Mouse (Mus musculus) heart, adult 2 months (tissue): ENCODE measurements around the gene Sytl2. TPM values are rescaled to one million over a fixed set of nuclear protein-coding genes. Genes with fewer than 3 reads are reported as not detected.

Experiments
- DNase-seq, 2 experiments: peaks; one replicate each; pipeline ENCODE4 v3.0.0; 2021
- H3K27ac ChIP-seq: fragments of 200-600 bp; 2 replicates; pipeline ENCODE4 v1.8.1; 2022
- H3K27me3 ChIP-seq: fragments of 200-500 bp; 2 replicates; pipeline ENCODE4 v1.6.1; 2012; ENCODE audit warnings: mild to moderate bottlenecking, low read length, inconsistent platforms, mixed read lengths; ENCODE audit not compliant: control insufficient read depth, insufficient read depth
- H3K36me3 ChIP-seq: fragments of 200-500 bp; 2 replicates; pipeline ENCODE4 v1.6.1; 2012; ENCODE audit warnings: low read length, inconsistent platforms; ENCODE audit not compliant: control insufficient read depth, insufficient read depth
- H3K4me1 ChIP-seq: fragments of 200-500 bp; 2 replicates; pipeline ENCODE4 v1.6.1; 2011; ENCODE audit warnings: low read length; ENCODE audit not compliant: control insufficient read depth, insufficient read depth
- H3K4me3 ChIP-seq: fragments of 200-600 bp; 2 replicates; pipeline ENCODE4 v1.8.1; 2022
- H3K79me2 ChIP-seq: fragments of 200-500 bp; replicated peaks from 2 replicates; pipeline ENCODE4 v1.6.1; 2012; ENCODE audit warnings: mild to moderate bottlenecking, inconsistent platforms, low read length, moderate library complexity, mixed read lengths; ENCODE audit not compliant: control insufficient read depth, insufficient read depth
- H3K9ac ChIP-seq: fragments of 200-500 bp; 2 replicates; pipeline ENCODE4 v1.6.1; 2012; ENCODE audit warnings: low read depth, mild to moderate bottlenecking, control low read depth, inconsistent platforms, low read length, mixed read lengths
- CTCF ChIP-seq: fragments of 200-600 bp; IDR thresholded peaks from 2 replicates; pipeline ENCODE4 v1.8.1; 2022; ENCODE audit warnings: antibody characterized with exemption, mild to moderate bottlenecking, moderate library complexity
- EP300 ChIP-seq: fragments of 200-500 bp; IDR thresholded peaks from 2 replicates; pipeline ENCODE4 v1.6.1; 2011; ENCODE audit warnings: low read depth, low read length, control low read depth; ENCODE audit not compliant: insufficient read depth
- POLR2A ChIP-seq: fragments of 200-500 bp; IDR thresholded peaks from 2 replicates; pipeline ENCODE4 v1.6.1; 2011; ENCODE audit warnings: mild to moderate bottlenecking, low read depth, low read length, control low read depth; ENCODE audit not compliant: insufficient read depth
- WGBS: fragments of 180-500 bp; shearing (Covaris S2); methylation state at CpG from one replicate; pipeline ENCODE4 v1.1.7; 2018; 5-methylcytosine and 5-hydroxymethylcytosine counted together
- intact Hi-C: fragments of 180-260 bp; cut with DNase I; formaldehyde crosslinking; loops from one replicate; pipeline ENCODE4 v1.15.1; 2025
- polyA plus RNA-seq: library from polyadenylated mRNA; depleted of rRNA; stranded (reverse); fragments of >200 nt; gene quantifications from 2 replicates; pipeline ENCODE4 v1.2.3, GENCODE M21; 2012
- total RNA-seq, 2 experiments: library from RNA; stranded (reverse); gene quantifications; 2 replicates each; pipeline ENCODE4 v1.2.3; 2021

The Sytl2 gene
- total and polyA plus RNA-seq, 3 experiments: 2.1 to 3.8 (median 3.3) TPM

DNA sequence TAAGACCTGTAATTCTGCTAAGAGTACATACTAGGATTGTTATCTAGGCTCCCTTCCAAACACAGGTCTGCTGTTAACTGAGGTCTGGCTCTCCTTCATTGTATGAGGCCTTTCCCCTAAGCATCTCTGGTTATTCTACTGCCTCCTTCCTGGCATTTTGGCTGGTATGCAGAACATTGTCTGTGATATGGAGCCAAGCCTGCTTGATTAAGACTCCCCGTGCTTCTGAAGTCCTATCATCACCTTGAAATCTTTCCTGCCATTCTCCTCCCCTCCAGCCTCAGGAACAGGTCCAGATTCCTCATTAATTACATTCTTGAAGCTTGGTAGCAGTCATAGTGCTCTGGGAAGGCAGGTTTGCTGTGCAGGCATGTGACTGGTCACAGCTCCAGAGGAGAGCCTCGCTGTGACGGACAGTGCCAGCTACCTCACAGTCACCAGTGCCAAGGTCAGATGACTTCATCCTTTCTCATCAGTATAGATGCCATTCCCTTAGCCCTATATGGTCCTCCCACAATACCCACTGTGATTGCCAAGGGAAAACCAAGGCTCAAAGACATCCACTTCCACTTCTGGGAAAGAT is 30.5 kb downstream of the Sytl2 start:
- H3K27me3 ChIP-seq: no peaks in the 10 kb centered on the region
- no peak overlapping the region for H3K9ac ChIP-seq
- no peak for TF ChIP-seq POLR2A
- no peak for TF ChIP-seq CTCF
- TF ChIP-seq EP300: no peak
- intact Hi-C loops: no loop called here
- no peak overlapping the region for H3K27ac ChIP-seq
- no peak for DNase-seq
- 54% methylated on average over 3 of the region's 3 CpGs for WGBS
- no peaks in the 10 kb centered on the region; the same call in 1 of the 2 replicates for H3K4me1 ChIP-seq
- no peak overlapping the region for H3K4me3 ChIP-seq
- H3K36me3 ChIP-seq: no peaks in the 10 kb centered on the region
- H3K79me2 ChIP-seq: no peaks in the 10 kb centered on the region

DNA sequence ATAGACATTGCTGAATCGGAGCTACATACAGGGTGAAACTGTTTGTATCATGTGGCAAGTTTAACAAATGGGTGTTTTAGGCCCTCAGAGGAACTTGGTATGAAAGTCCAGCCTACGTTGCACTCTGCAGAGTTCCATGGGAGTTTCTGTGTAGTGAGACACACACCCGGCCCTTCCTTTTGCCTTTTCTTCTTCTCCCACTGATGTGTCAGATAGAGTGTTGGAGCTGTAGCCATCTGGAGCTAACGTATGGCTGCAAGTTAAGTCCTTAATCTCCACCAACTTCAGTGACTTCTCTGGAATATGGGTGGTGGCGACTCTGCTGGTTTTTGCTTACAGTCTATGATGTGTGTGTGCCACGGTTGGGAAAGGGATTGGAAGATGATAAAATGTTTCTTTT is 32.3 kb downstream of the Sytl2 start:
- no peaks in the 10 kb centered on the region; the same call in 1 of the 2 replicates for H3K4me1 ChIP-seq
- H3K9ac ChIP-seq: no peak overlapping the region
- no peaks in the 10 kb centered on the region for H3K79me2 ChIP-seq
- intact Hi-C loops: no loop called here
- no peak for DNase-seq
- no peak overlapping the region for H3K27ac ChIP-seq
- no peaks in the 10 kb centered on the region for H3K27me3 ChIP-seq
- TF ChIP-seq POLR2A: no peak
- TF ChIP-seq EP300: no peak
- TF ChIP-seq CTCF: no peak
- no peaks in the 10 kb centered on the region for H3K36me3 ChIP-seq
- no peak overlapping the region for H3K4me3 ChIP-seq
- 87% methylated on average over 6 of the region's 6 CpGs for WGBS

DNA sequence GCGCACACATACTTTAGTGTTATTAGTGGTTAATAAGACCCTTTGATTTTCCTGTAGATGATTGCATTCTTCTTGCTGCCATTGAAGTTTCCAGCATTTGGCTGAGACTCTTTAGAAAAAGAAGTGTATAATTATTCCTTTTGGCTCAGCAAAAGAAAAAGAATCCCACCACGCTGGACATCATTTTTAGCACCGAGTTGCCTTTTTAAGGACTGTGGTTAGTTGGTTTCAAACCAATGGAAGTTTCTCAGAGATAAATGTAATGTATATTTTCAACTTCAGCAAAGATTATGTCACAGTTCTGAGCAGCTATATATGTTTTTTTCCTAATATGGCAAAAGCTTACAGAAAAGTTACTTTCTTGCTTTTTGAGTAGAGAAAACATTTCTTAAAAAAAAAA is 32.8 kb downstream of the Sytl2 start:
- no peaks in the 10 kb centered on the region for H3K79me2 ChIP-seq
- intact Hi-C loops: no loop called here
- no peak for DNase-seq
- no peak overlapping the region for H3K27ac ChIP-seq
- H3K27me3 ChIP-seq: no peaks in the 10 kb centered on the region
- TF ChIP-seq EP300 (no peak), CTCF (no peak), POLR2A (no peak)
- no peaks in the 10 kb centered on the region for H3K36me3 ChIP-seq
- H3K4me3 ChIP-seq: no peak overlapping the region
- 90% methylated on average over 3 of the region's 3 CpGs for WGBS
- no peak overlapping the region for H3K9ac ChIP-seq
- no peaks in the 10 kb centered on the region; the same call in 1 of the 2 replicates for H3K4me1 ChIP-seq

DNA sequence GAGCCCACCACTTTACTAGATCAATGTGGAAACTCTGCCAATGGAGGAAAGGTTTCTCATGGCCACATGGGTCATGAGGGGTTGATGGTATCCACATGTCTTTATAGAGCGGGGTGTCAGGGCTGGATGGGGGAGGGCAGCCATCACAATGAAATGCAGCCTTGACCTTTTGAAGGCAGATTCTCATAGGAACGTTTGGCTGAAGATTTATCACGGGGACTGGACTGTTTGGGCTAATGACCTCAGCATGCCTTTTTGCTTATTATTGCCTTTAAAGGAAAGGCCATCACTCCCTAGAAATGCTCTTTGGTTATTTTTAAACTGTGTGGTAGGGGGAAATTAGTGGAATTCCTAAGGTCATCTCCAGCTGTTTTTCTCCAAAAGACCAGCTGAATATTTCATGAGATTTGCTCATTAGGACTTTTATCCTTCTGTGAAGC is 33.7 kb downstream of the Sytl2 start:
- intact Hi-C loops: no loop called here
- H3K27ac ChIP-seq: no peak overlapping the region
- WGBS: 46% methylated on average over 3 of the region's 3 CpGs
- H3K4me3 ChIP-seq: no peak overlapping the region
- no peaks in the 10 kb centered on the region; the same call in 1 of the 2 replicates for H3K4me1 ChIP-seq
- H3K79me2 ChIP-seq: no peaks in the 10 kb centered on the region
- H3K27me3 ChIP-seq: no peaks in the 10 kb centered on the region
- TF ChIP-seq POLR2A (no peak), EP300 (no peak), CTCF (no peak)
- DNase-seq: no peak
- H3K36me3 ChIP-seq: no peaks in the 10 kb centered on the region
- no peak overlapping the region for H3K9ac ChIP-seq

DNA sequence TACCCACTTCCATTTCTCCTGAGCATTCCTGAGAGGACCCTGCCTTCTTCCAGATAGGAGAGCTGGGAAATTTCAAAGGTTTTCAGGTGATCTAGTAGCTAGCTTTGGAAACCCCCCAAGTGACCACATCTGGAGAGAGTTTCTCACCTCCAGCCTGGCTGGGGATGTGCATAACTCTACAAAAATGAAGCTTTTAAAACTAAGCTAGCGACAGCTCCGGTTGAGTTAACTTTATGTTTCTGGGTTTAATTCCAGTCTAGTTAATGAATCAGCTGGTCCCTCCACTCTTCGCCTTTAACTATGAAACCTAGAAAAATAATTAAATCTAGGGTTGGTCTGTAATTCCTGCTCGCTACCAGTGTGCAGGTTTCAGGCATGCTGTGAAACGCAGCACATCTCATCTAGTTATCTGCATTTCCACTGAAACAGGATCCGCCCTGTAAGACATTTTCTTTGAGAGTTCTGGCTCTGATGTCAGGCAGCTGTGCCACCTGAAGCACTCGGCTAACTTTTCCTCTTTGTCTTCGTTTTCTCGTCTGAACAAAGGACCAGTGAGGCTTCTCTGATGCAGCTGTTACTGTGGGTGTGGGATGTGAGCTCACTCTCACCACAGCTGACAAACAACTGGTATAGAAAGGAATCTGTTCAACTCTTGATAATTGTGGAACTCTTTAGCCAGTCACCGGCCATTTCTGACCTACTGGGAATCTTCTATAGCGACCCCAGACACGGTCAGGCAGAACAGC is 39.3 kb downstream of the Sytl2 start:
- no peak overlapping the region for H3K9ac ChIP-seq
- no peak overlapping the region for H3K4me3 ChIP-seq
- no peak overlapping the region for H3K27ac ChIP-seq
- H3K27me3 ChIP-seq: no peaks in the 10 kb centered on the region
- no peaks in the 10 kb centered on the region for H3K4me1 ChIP-seq
- WGBS: 62% methylated on average over 12 of the region's 12 CpGs
- intact Hi-C loops: no loop called here
- H3K36me3 ChIP-seq: no peaks in the 10 kb centered on the region
- TF ChIP-seq POLR2A (no peak), EP300 (no peak), CTCF (no peak)
- no peaks in the 10 kb centered on the region for H3K79me2 ChIP-seq
- DNase-seq: no peak

DNA sequence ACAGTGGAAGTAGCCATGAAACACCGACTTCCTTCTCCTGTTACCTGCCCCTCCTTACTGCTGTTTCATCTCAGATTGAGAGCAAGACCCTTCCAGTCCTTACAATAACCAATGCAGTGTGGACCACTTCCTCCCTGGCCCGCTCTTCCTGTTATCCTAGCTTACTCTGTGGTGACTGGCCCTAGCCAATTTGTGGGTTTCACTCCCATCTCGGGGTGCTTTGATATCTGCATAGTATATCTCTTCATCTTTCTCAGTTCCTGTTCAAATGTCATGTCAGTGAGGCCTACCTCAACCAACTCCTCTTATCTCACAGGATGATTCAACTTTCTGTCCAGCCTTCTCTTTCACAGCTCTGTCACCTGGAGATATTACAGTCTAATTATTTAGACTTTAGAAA is 42.9 kb downstream of the Sytl2 start:
- no peak overlapping the region for H3K4me3 ChIP-seq
- no peak overlapping the region for H3K27ac ChIP-seq
- TF ChIP-seq POLR2A: no peak
- DNase-seq: no peak
- no peaks in the 10 kb centered on the region for H3K27me3 ChIP-seq
- no peaks in the 10 kb centered on the region for H3K79me2 ChIP-seq
- no peaks in the 10 kb centered on the region for H3K36me3 ChIP-seq
- intact Hi-C loops: no loop called here
- no peaks in the 10 kb centered on the region for H3K4me1 ChIP-seq
- WGBS: 63% methylated on average over 3 of the region's 3 CpGs
- no peak overlapping the region for H3K9ac ChIP-seq
